Mouse (Mus musculus): Measurements from ENCODE around the gene Klhl8.

- TF ChIP-seq POLR2A (IDR thresholded peaks at IDR 0.05; ENCODE audit: insufficient read depth, low read depth, low read length): no peak
- TF ChIP-seq CTCF (IDR thresholded peaks at IDR 0.05; ENCODE audit: insufficient read depth, low read depth, low read length): no peak
These were observed 496 bp upstream of the Klhl8 start for GRCm38 (mm10) chr5:103911555-103911954.
